Mouse (Mus musculus) heart, embryonic 14.5 days (tissue): ENCODE results near the gene Gja8. TPM values are rescaled to one million over a fixed set of nuclear protein-coding genes. Genes with fewer than 3 reads are reported as not detected.

Experiments
- ATAC-seq: fragments of 200-750 bp; cut with Nextera tagmentation; 2 replicates; pipeline ENCODE4 v1.8.0; 2017; ENCODE audit warnings: low read depth, moderate TSS enrichment; ENCODE audit not compliant: insufficient number of reproducible peaks, insufficient read depth, low FRiP score
- H3K27ac ChIP-seq, 2 experiments: fragments of 200-500 bp in 1 of 2; fragments of 300-500 bp in 1 of 2; sonication (generic) in 1 of 2; replicated peaks in 1 of 2; 2 replicates each; pipeline ENCODE4 v1.5.1; 2012 to 2014; ENCODE audit warnings: low read depth in 2 of 2, low read length in 2 of 2, control low read depth in 1 of 2, mild to moderate bottlenecking in 1 of 2, mixed read lengths in 1 of 2; ENCODE audit not compliant: control insufficient read depth in 1 of 2, insufficient read depth in 1 of 2
- H3K27me3 ChIP-seq: fragments of 300-500 bp; sonication (generic); 2 replicates; pipeline ENCODE4 v1.6.1; 2014; ENCODE audit warnings: mild to moderate bottlenecking, low read length, control low read depth; ENCODE audit not compliant: control insufficient read depth, insufficient read depth
- H3K36me3 ChIP-seq: fragments of 300-500 bp; sonication (generic); 2 replicates; pipeline ENCODE4 v1.6.1; 2014; ENCODE audit warnings: mild to moderate bottlenecking, control low read depth, low read length, mixed read lengths; ENCODE audit not compliant: control insufficient read depth, insufficient read depth
- H3K4me1 ChIP-seq, 2 experiments: fragments of 200-500 bp in 1 of 2; fragments of 300-500 bp in 1 of 2; sonication (generic) in 1 of 2; 2 replicates each; pipeline ENCODE4 v1.6.1; 2012 to 2014; ENCODE audit warnings: low read length in 2 of 2, control low read depth in 1 of 2, mixed read lengths in 1 of 2; ENCODE audit not compliant: control insufficient read depth in 2 of 2, insufficient read depth in 2 of 2
- H3K4me2 ChIP-seq: fragments of 300-500 bp; sonication (generic); 2 replicates; pipeline ENCODE4 v1.6.1; 2014; ENCODE audit warnings: mild to moderate bottlenecking, low read length
- H3K4me3 ChIP-seq, 2 experiments: fragments of 200-500 bp in 1 of 2; fragments of 300-500 bp in 1 of 2; sonication (generic) in 1 of 2; 2 replicates each; pipeline ENCODE4 v1.5.1; 2012 to 2014; ENCODE audit warnings: low read length in 2 of 2, mild to moderate bottlenecking in 2 of 2, control low read depth in 1 of 2, low read depth in 1 of 2, moderate library complexity in 1 of 2; ENCODE audit not compliant: control insufficient read depth in 1 of 2, insufficient read depth in 1 of 2
- H3K9ac ChIP-seq: fragments of 300-500 bp; sonication (generic); 2 replicates; pipeline ENCODE4 v1.6.1; 2014; ENCODE audit warnings: mild to moderate bottlenecking, low read length
- H3K9me3 ChIP-seq: fragments of 300-500 bp; sonication (generic); 2 replicates; pipeline ENCODE4 v1.6.1; 2016; ENCODE audit warnings: low read length, control low read depth; ENCODE audit not compliant: control insufficient read depth
- WGBS: fragments of 180-500 bp; shearing (Covaris S2); extraction: QIAGEN DNeasy Blood & Tissue Kit; methylation state at CpG from one replicate; pipeline ENCODE4 v1.1.7; 2014; 5-methylcytosine and 5-hydroxymethylcytosine counted together
- polyA plus RNA-seq: library from polyadenylated mRNA; unstranded; fragments of >200 nt; fragmentation: Nextera tagmentation; extraction: Ambion mirVana; gene quantifications from 2 replicates; pipeline ENCODE4 v1.2.1, GENCODE M21; 2014

Gja8 gene
- 0.03 TPM in 1 of 2 replicates, not detected in the other for polyA plus RNA-seq

GRCm38 (mm10) chr3:96925920-96926319, at the start of gene Gja8:
TSS of gene Gja8 (minus strand) at chr3:96926020.
- Histone ChIP-seq H3K4me3 (no peak within 1 kb of the TSS), H3K27ac (no peak within 1 kb of the TSS), H3K4me2 (no peak within 1 kb of the TSS), H3K9me3 (no peaks in the 10 kb centered on the region), H3K4me1 (peaks cover 4 to 6% of the 10 kb centered on the region in 2 experiments), H3K9ac (no peak within 1 kb of the TSS), H3K27me3 (no peaks in the 10 kb centered on the region), H3K36me3 (no peaks in the 10 kb centered on the region)
- WGBS: 67% methylated on average over 6 of the region's 6 CpGs
- ATAC-seq: no peak

DNA sequence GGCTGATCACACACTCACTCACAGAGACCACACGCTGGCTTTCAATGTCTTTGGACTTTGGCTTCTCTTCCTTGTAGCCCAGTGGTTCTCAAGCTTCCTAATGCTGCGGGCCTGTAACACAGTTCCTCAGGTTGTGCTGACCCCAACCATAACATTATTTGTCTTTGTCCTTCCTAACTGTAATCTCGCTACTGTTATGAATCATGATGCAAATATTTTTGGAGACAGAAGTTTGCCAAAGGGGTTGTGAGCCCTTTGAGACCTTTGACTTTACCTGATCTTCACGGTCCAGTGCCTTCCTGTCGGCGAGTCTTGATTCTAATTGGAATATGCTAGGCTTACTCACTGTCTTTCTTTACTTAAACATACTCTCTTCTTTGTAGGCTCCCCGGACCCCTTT, 48.6 kb upstream of the Gja8 start:
- 88% methylated on average over 7 of the region's 7 CpGs for WGBS
- no peak overlapping the region for H3K27ac ChIP-seq
- ATAC-seq: no peak
- no peak overlapping the region for H3K4me3 ChIP-seq
- H3K9ac ChIP-seq: no peak overlapping the region
- H3K4me2 ChIP-seq: no peak overlapping the region
- H3K27me3 ChIP-seq: no peaks in the 10 kb centered on the region; the same call in 1 of the 2 replicates
- no peaks in the 10 kb centered on the region for H3K36me3 ChIP-seq
- H3K9me3 ChIP-seq: no peaks in the 10 kb centered on the region
- H3K4me1 ChIP-seq: peaks cover 13 to 22% of the 10 kb centered on the region in 2 experiments; a peak in 3 of 4 replicates

DNA sequence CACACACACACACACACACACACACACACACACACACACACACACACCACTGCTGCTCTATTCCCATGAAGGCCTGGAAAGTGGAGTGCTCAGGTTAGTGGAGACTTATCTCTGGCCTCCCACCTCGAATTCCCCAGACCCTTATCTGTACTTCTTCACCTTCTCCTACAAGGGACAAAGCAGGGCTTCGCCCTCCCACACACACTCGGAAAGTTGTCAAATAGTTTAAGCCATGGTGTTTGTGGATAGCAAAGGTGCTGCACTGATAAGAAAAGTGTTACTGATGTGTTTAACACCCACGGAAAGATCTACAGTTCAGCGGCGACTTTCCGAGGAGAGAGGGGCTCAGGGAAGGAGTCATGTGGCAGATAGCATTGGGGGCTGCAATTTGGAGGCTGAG, 45.2 kb upstream of the Gja8 start:
- H3K36me3 ChIP-seq: no peaks in the 10 kb centered on the region
- ATAC-seq: peak; percentile 49
- H3K27me3 ChIP-seq: no peaks in the 10 kb centered on the region
- 3% methylated on average over 7 of the region's 7 CpGs for whole genome bisulfite sequencing
- no peak overlapping the region for H3K4me2 ChIP-seq
- peak overlapping the region; percentile 76 to 84 for H3K27ac ChIP-seq
- no peak overlapping the region for H3K9ac ChIP-seq
- no peak overlapping the region for H3K4me3 ChIP-seq
- H3K4me1 ChIP-seq: peaks cover 13 to 22% of the 10 kb centered on the region in 2 experiments; a peak in 3 of 4 replicates
- H3K9me3 ChIP-seq: no peaks in the 10 kb centered on the region

GRCm38 (mm10) chr3:96963088-96964034, 37.5 kb upstream of the Gja8 start:
- Histone ChIP-seq H3K4me1 (peaks cover 8 to 10% of the 10 kb centered on the region in 2 experiments), H3K4me2 (no peak overlapping the region), H3K4me3 (no peak overlapping the region), H3K27ac (no peak overlapping the region), H3K9ac (no peak overlapping the region), H3K9me3 (no peaks in the 10 kb centered on the region), H3K27me3 (no peaks in the 10 kb centered on the region), H3K36me3 (no peaks in the 10 kb centered on the region)
- WGBS: 72% methylated on average over 12 of the region's 12 CpGs
- no peak for ATAC-seq

DNA sequence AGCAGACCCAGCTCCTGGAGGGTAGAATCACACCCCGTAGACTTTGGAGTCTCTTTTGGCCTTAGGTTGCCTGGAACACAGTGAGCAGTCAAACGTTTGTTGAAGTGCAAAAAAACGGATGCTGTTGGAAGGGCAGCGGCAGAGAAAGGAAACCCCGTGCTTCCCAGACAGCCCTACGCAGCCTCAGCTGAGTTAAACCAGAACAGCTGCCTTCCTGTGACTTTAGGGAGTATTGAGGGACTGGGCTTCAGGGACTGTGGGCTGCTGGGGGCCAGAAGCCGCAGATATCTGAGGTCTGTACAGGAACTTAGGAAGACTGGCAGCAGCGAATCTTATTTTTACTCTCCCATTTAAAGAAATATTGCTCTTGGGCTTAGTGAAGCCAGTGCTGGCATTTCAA, 34.8 kb upstream of the Gja8 start:
- Histone ChIP-seq H3K36me3 (no peaks in the 10 kb centered on the region), H3K4me2 (peak overlapping the region; percentile 31), H3K9ac (no peak overlapping the region), H3K4me1 (peaks cover 8 to 10% of the 10 kb centered on the region in 2 experiments), H3K27ac (peak overlapping the region; percentile 47 to 48; a peak in 3 of 4 replicates), H3K27me3 (no peaks in the 10 kb centered on the region), H3K9me3 (no peaks in the 10 kb centered on the region), H3K4me3 (no peak overlapping the region)
- 10% methylated on average over 8 of the region's 8 CpGs for WGBS
- ATAC-seq: peak; percentile 50; the same call in 1 of the 2 replicates

- no peak overlapping the region for H3K4me3 ChIP-seq
- peak overlapping the region; percentile 3 to 29 for H3K27ac ChIP-seq
- WGBS: 24% methylated on average over 14 of the region's 14 CpGs
- peak; percentile 83 for ATAC-seq
- peaks cover 12 to 15% of the 10 kb centered on the region in 2 experiments for H3K4me1 ChIP-seq
- H3K9ac ChIP-seq: no peak overlapping the region
- H3K27me3 ChIP-seq: no peaks in the 10 kb centered on the region
- H3K36me3 ChIP-seq: no peaks in the 10 kb centered on the region
- H3K4me2 ChIP-seq: peak overlapping the region; percentile 47
- H3K9me3 ChIP-seq: no peaks in the 10 kb centered on the region
Measured at GRCm38 (mm10) chr3:96953489-96954233, 27.8 kb upstream of the Gja8 start.

- WGBS: 83% methylated on average over 2 of the region's 2 CpGs
- H3K36me3 ChIP-seq: no peaks in the 10 kb centered on the region
- H3K9ac ChIP-seq: no peak overlapping the region
- H3K27me3 ChIP-seq: 0 out of 2 replicates have a peak, but pooled peaks cover 1% of the 10 kb centered on the region
- no peak overlapping the region for H3K4me2 ChIP-seq
- H3K27ac ChIP-seq: no peak overlapping the region
- H3K4me1 ChIP-seq: peaks cover 2 to 6% of the 10 kb centered on the region in 2 experiments; a peak in 1 of 4 replicates
- H3K9me3 ChIP-seq: peaks cover 5% of the 10 kb centered on the region; the same call in 1 of the 2 replicates
- no peak overlapping the region for H3K4me3 ChIP-seq
- no peak for ATAC-seq
Measured at GRCm38 (mm10) chr3:96942706-96943105, 16.9 kb upstream of the Gja8 start.
